ENCODE assay signal across 12 mouse cellular contexts in genomic region chr1:131632216-131632615, GRCm38 (mm10). TPM values are rescaled to one million over a fixed set of nuclear protein-coding genes. Genes with fewer than 3 reads are reported as not detected.
"Had no signal": no experiment of that assay in that cellular context is flagged by ENCODE, and none has a peak within 500 bp of the region (broad histone marks: within the 10 kb centered on the region; RNA-seq: fewer than 3 reads in every experiment).

No protein-coding gene starts in this region.

RNA-seq across cellular contexts. Expression of gene Ctse, which starts 5.9 kb away (rescaled TPM):
- total RNA-seq: layer of hippocampus, postnatal 25 days had no signal
- polyA plus RNA-seq: midbrain, embryonic 16.5 days; neural tube, embryonic 15.5 days had no signal

RNA-seq across cellular contexts. Expression of gene Avpr1b, which starts 33.2 kb away (rescaled TPM):
- total RNA-seq: left cerebral cortex, adult 2 months; left cerebral cortex, postnatal 14 days had no signal
- polyA plus RNA-seq: kidney, embryonic 14.5 days; limb, embryonic 11.5 days; liver, embryonic 13.5 days; liver, postnatal 0 days; lung, embryonic 16.5 days; macrophage; midbrain, embryonic 11.5 days; midbrain, embryonic 16.5 days; neural tube, embryonic 15.5 days had no signal
